Mouse (Mus musculus): ENCODE measurements around the gene Zfp260.

The Zfp260 gene

DNA sequence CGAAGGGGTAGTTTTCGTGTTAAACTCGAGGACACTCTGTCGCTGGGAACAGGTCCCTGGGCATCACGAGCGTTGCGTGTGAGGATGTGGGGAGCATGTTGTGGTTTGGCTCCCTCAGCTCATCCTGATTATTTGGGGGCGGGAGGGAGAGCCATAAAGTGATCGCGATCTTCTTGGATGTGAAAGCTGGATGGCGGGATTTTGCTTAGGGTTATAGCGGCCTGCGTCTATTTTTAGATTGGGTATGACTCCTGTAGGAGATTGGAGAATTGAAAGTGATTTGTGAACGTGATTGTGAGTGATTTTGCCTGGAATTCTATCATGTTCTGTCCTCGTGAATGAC, 27.6 kb downstream of the Zfp260 start:
- DNase-seq (ENCODE audit: low spot score in 2 of 2): no peak

DNA sequence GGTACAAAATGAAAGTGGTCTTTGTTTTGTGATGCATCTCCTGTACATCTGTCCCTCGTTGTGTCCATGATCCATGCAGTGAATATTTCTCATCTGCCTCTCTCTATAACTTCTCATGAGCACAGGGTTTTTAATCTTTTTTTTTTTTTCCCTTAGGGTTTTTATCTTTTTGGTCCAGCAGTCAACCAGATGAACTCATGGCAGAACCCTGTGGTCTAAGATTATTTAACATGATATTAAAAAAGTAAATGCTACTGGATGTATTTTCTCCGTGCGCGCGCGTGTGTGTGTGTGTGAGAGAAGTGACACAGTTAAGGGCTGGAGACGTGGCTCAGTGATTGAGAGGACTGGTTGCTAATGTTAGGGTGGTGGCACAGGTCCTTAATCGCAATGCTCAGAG, 35.3 kb downstream of the Zfp260 start:
- no peak for DNase-seq (ENCODE audit: low spot score in 2 of 2)

DNA sequence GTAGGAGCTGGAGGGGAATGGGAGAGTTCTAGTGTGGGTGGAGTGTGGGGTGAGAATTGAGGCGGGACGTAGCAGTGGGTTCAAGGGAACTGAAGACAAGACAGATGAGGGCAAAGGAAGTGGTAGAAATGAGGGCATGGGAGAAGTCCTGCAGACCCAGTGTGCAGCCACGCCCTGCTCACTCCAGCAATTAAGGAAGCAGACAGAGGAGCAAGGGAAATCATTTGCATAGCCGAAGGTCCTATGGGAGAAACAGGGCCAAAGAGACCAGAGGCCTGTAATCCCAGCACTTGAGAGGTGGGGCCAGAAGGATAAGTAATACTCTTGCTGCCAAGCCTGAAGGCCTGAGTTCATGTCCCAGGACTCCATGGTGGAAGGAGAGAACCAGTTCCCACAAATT, 37.8 kb downstream of the Zfp260 start:
- DNase-seq (ENCODE audit: low spot score in 2 of 2): no peak

DNA sequence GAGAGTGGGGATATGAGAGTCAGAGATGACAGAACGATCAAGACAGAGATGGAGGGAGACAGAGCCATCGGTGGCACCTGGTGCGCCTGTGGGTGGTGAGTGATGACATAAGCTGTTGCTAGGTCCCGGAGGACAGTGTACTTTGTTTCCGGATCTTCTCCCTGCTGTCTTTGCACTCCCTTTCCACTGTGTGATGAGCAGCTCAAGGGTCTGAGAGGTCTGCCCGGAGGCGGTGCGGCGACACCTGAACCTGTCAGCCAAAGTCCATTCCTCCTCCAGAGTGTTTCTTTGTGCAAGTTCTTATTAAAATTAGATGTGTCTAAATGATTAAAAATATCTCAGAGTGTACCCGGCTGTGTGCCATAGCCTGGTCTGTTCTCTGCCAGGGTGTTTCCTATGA, 42.2 kb downstream of the Zfp260 start:
- no peak for DNase-seq (ENCODE audit: low spot score in 2 of 2)

DNA sequence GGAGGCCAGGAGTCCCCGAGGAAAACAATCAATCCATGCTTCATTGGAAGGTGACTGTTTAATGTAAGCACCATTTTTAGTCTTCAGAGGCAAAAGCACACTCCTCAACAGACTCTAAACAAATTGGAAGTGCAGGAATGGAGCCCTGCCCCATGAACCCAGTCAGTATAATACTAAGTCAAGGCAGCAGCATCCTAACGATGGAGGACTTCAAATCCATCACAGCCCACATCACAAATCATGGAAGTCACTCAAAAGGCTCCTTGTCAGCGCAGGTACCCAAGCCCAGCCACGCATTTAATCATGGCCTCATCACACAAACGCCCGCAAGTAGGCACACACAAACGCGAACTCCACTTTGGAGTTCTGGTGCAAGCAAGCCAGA, 48.6 kb downstream of the Zfp260 start:
- DNase-seq (ENCODE audit: low spot score in 2 of 2): no peak

DNA sequence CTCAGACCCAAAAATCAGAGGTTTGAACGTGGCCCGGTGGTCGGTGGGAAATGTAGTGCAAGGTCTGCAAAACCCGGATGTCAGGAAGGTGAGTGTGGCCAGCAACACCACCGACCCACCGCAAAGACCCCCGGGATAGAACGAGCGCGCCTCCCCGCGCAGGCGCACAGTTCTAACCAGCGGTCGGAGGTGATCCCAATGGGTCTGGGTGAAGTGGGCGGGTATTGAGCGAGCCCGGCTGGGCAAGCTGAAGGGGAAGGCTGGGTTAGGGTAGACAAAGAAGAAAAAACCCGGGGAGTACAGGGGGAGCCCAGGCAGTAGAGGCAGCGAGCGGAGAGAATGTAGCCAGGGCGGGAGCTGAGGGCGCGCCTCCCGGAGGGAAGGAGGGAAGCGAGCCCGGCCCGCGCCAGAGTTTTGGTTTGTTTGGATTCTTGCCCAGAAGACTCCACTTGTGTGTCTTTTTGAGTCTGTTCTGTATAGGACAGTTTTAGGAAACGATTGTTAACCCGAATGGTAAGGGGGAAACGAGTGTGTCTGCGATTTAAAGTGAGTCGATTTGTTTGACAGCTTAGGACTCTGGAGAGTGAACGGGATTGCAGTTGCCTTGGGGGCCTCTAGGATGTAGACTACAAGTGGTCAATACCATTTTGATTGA, 49.1 kb downstream of the Zfp260 start:
- peak; percentile 2 to 40 for DNase-seq (ENCODE audit: low spot score in 2 of 2)

DNA sequence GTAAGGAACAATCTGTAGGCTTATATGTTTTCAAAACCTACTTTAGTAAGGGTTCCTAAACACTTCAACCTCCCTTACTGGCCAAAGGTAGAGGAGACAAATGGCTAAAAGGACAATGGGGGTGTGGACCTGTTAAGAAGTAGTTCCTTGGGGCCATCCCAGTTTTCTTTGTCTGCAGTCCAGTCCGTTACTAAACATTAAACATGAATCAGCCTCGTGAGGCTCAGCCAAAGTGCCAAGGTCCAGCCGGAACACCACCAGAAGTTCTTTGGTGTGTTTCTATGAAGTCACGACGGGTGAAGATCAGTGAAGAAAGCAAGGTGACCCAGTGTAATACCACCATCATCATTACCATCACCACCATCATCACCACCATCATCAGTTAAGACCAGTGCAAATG, 52.4 kb downstream of the Zfp260 start:
- DNase-seq (ENCODE audit: low spot score in 2 of 2): no peak

DNA sequence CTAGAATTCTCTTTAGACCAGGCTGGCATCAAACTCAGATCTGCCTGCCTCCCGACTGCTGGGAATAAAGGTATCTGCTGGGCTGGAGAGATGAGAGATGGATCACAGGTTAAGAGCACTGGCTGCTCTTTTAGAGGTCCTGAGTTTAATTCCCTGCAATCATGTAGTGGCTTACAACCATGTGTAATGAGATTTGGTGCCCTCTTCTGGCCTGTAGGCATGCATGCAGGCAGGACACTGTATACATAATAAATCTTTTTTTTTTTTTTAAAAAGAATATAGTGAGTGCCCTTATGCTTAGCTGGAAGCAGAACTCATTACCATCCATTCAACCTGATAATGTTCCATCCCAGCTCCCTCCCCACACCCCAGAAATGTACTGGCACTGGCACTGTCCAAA, 59.5 kb downstream of the Zfp260 start:
- DNase-seq (ENCODE audit: low spot score in 2 of 2): no peak

DNA sequence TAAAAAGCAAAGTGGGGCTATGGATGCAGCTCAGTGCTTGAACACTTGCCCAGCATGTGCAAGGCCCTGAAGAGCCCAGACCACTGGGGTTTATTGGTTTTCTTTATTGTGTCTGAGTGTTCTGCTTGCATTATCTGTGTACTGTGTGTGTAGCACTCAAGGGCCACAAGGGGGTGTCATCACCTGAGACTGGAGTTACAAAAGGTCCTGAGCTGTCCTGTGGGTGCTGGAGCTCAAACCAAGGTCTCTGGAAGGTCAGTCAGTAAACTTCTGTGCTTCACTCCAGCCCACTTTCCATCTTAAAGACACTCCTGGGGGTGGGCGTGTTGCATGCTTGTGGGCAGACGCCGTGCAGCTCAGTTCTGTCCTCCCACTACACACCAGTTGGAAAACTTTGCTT, 60.9 kb downstream of the Zfp260 start:
- DNase-seq (ENCODE audit: low spot score in 2 of 2): no peak
